Mouse (Mus musculus) 3T3-L1 (cell line): ENCODE data around the gene Ppfibp1.

Experiments used
- DNase-seq: peaks from one replicate; pipeline ENCODE4 v3.0.0-alpha.2; 2015; ENCODE audit warnings: low read depth, low spot score

Ppfibp1 gene

DNA sequence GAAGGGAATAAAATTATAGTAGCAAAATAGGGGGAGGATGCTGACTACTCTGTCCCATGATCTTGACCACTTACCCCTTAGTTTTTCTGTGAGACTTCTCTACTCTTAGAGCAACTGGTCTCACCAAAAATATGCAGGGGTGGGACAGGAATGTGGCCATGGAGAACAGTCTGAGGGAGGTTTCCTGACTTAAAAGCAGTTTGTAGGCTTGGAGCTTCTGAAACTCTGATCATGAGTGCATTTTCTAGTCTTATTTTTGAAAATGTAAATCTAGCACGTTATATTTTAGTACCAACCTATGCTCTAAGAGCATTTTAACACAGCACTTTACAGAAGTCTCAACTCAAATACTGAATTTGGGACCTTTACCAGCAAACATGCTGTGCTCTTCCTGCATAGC lies 70.4 kb downstream of the Ppfibp1 start:
- DNase-seq: no peak

DNA sequence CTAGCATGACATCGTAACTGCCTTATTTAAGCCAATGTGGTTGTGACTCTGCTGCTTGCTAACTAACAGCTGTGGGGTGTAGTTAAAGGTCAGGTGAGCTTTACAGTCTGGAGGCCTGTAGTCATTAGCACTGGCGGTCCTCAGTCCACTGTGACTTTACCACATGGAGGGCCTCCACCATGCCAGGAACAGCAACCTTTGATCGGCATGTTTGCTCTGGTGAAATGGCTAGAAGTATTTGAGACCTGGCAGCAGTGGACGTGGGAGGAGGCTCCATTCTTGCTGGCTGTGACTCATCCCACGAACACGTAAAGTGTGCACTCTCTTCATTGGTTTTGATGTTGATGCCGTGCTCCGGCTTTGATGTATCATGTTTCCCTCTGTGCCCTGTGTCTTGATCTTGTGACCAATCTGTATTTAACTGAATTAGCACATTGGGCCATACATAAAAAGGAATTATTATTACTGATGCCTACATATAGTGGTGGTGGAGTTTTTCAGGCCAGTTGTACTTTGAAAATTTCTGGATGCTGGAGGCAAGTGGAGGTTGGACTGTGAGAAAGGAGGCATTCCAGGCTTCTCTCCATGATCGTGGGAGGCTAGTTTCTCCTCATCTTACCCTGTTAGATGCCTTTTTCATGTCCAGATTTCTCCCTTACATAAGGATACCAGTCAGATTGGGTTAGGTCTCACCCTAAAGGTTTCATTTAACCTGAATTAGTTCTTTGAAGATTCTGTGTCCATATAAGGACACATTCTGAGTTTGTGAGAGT lies 71.8 kb downstream of the Ppfibp1 start:
- peak; percentile 96 for DNase-seq

DNA sequence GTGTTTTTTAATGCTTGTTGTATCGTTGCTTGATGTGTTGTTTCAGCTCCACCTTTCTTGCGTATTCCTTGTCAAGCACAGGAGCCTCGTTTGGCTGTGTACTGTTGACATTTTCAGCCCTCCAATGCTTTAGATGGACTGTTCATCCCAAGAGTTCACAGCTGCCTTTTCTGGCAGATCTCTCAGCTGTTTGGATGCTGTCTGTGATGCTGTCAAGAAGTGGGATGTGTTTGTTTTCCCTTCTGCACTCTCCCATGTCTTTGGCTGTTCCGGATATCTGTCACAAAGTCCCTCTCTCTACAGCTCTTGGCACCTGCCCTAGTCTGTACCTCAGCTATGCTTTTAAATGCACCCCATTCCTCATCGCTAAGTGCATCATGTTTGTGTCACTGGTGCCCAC lies 72.7 kb downstream of the Ppfibp1 start:
- no peak for DNase-seq

DNA sequence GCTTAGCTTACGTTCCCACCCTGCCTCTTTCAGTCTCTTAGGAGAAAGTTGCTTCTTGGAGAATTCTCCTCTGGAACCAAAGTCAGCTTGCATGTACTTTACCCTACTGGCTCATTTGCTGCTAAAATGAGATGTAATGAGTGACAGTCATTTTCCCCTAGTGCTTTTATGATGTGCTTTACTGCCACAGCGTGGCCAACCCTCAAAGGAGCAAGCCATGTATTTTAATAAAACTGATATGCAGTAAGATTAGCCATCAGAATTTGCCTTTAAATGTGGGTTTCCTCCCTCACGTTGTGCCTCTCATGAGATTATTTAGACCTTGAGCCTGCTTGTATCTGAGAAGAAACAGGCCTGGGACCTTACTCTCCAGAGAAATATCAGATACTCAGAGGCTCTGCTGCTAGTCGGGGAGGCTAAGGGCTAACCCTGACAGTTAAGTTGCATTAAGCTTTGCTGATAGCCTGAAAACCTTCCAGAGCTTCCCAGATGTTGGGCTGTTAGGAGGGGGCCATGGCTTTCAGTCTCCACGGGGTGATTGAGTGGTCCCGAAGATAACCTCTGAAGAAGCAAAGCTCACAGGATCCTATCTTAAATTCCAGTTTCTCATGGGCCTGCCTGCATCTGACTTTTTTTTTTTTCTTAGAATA lies 73.7 kb downstream of the Ppfibp1 start:
- DNase-seq: no peak

DNA sequence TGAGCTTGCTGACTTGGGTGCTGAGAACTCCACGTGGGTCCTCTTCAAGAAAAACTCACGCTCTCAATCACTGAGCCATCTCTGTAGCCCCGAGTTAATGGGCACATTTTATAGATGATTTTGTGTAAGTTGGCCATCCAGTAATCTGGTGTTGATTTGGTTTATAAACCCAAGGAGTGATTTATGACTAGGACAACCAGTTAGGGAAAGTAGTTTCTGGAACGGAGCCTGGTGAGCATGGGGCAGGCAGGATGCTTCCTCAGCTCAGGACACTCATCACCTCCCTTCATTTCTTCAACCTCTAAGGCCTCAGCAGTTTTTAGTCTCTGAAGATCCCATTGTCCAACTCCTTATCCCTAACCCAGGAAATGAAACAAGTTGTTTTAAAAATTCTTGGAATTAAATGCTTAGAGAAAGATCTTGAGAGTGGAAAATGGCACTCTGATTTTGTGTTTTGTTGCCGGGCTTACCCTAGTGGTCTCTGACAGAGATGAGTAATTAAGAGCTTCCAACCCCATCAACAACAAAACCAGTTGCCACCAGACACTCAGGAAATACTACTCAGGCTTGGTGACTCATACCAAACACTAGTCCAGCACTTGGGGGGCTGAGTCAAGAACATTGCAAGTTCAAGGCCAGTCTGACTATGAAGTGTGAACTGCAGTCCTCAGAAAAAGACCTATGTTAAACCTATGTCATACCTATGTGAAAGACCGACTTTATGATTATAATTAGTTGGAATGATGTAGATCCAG lies 75.3 kb downstream of the Ppfibp1 start:
- peak; percentile 74 for DNase-seq

DNA sequence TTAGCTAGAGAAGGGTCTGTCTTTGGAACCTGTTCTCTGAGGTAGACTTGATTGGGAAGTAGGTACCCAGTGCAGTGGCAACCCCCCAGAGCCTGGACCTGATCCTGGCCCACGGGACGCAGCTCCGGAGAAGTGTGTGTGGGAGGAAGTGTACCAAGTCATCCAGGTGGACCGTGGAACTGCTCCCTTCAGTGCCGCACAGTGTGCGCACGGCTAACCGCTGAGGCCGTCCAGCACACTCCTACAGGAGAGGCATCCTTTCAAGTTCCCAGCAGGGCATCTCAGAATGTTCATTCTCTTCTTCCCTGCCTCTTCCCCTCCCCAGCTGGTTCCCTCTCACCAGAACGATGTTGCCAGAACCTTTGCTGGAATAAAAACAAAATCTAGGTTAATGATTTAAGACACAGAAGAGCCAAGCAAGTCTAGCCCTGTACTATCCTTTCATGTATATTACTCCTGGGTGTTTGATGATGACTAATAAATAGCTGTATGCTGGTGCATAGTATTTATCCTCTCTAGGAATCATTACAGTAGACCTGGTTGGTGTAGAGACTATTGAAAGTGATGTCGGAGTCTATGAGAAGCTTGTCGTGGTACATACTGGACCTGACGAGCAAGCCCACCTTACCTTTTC lies 77.0 kb downstream of the Ppfibp1 start:
- no peak for DNase-seq

DNA sequence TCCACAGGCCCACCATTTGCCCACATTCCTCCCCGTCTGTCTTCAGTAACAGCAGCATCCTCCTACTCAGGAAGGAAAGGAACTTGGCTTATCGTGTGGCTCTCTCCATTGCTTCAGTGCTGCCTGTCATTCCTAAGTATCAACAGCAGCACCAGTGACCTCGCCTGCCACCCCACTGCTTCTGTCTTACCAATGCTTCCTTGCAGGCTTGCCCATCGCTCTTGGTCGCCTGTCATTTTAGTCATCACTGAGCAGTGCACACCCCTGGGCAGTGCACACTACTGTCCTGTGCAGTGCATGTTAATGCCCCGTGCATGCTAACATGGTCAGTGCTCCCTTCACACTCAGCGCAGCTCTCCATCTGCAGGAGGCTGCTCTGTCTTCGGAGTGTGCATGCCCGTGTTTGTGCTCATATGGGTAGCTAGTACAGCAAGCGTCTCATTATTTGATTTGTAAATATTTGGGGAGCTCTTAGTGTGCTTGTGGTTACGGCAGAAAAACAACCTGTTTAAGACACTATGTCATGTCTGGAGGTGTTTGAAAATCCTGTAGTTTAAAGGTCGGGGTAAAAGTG lies 78.2 kb downstream of the Ppfibp1 start:
- DNase-seq: no peak

DNA sequence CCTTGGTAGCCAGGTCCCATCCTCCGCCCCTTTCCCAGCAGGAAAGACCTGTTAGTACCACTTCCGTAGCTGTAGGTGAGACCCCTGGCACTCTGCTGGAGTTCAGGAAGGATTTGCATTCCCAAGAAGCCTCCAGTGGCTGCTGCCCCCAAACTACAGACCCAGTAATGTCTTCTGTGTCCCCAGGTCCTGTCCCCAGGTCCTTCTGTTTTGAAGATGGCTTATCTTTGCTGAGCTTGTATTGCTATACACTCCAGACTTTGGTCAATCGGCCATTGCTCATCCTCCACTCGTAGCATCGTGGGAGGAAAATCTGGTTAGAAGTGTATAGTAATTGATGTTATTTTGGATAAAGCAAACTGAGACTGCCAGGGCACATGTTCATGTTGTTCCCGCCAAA lies 79.5 kb downstream of the Ppfibp1 start:
- no peak for DNase-seq

DNA sequence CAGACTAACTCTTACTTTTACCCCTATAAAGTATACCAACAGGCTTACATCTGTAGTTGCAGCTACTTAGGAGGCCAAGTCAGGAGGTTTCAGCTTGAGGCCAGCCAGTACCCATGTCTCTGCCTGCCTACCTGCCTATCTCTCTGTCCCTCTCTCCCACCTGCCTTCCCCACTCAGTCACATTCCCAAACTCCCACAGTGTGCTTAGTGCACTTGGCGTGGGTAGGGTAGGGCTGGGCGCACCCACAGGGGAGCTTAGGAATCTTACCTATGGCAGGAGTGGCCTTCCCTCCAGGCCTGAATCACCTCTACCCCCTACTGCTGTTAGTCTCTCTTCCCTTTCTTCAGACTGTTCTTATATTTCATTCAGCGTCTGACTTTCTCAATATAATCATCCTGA lies 82.5 kb downstream of the Ppfibp1 start:
- DNase-seq: no peak

DNA sequence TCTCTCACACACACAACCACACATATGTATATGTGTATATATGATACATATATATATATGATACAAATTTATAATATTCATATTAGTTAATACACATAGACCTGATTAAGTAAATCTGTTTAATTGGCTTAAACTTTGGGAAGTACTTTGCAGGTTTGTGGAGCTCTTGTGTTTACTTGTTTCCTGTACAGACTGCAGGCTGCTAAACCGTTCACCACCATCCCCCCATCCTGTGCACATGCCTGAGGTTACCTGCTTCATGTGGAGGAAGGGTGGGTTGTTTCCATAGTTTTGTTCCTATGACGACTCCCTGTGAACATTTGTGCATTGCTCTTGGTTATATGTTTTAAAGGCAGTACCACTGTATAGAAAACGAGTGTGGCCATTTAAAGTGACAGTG lies 83.1 kb downstream of the Ppfibp1 start:
- no peak for DNase-seq

DNA sequence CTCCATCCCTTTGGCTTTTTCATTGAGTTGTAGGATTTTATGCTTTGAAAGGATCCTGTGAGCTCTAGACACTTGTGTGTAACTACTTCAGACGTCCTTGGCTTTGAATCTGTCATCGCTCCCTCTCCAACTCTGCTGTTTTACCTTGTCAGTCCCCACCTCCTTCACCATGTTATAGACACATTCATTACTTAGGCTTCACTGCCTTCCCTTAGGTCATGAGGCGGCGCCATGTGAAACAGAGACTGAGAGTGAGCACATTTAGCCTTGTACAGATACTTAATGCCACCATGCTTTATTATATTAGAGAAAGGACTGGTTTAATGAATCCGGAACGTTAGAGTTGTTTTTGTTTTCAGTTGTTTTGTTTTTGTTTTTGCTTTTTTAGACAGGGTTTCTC lies 83.7 kb downstream of the Ppfibp1 start:
- no peak for DNase-seq

DNA sequence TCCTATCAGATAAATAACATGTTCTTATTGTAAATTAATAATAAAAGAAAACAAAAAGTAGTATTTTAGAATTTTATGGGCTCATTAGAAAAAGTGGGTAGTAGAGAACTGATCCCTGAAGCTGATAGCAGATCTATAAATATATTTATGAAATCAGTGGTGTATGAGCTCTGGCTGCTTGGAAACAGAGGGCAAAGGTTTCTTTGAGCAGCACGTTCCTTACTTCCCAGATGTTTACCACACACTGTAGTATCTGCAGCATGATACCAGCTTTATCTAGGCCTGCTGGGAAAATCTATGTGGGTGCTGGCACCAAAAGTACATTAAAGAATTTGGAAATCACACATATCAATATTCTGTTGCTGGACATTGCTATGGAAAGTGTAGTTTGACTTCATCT lies 84.5 kb downstream of the Ppfibp1 start:
- DNase-seq: no peak

DNA sequence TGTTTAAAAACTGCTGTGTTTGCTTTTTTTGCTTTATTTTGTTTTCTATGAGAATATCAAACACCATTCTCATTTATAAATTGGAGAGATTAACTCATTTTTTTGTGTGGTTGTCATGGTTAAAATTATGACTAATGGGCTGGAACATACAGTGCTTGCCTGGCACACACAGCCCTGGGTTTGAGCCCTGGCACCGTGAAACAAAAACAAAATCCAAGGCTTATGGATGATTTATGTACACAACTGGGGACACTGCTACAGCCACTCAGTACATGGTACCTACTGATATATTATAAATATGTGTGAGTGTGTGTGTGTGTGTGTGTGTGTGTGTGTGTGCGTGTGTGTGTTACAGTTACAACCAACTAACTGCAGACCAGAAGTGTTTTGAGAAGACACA lies 85.1 kb downstream of the Ppfibp1 start:
- DNase-seq: peak; percentile 36

DNA sequence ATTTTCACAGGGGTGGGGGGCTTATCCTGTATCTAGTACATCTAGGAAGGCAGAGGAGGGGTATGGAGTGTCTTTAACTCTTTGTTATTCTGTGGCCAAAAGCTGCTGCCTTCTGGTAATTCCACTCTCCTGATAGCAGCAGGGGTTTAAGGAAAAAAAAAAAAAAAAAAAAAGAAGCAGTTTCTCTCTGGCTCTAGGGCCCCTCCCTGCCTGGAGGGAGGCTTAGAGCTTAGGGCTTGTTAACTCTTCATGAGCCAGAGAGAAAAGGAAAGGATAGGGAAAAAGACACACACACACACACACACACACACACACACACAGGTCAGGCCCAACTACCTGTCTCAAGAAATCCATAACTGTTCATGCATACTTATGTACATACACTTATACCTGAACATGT lies 85.5 kb downstream of the Ppfibp1 start:
- no peak for DNase-seq

DNA sequence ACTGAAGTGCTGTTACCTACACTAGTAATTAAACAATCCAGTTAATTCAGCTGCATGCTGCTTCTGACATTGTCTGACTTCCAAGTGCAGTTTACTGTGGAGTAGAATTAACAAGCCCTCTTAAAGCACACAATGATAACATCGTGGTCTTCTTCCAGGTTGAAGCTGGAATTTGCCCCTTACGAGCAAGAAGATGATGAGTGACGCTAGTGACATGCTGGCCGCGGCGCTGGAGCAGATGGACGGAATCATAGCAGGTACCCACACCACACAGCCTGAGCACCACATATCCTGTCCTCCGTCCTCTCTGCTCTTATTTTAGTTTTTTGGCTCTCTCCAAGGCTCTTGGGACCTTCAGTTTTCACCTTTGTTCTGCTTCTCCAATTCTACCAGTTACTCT lies 88.2 kb downstream of the Ppfibp1 start:
- DNase-seq: no peak

DNA sequence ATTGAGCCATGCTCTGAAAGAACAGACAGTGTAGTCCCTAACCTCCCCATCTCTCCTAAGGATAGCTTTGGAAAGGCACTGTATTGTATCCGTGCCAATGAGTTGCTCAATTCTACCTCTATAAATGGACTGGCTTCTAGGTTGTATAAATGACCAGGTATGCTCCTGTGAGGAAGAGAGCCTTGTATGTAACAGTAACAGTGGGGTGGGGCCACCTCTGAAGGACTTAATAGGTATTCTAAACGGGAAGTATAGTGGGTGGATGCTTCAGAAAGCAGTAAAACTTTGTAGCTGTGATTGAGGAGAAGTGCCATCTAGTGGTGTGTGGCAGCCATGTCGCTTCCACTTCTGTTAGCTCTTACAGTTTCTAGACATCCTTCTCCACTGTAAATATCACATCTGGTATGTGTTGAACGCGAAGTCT lies 90.4 kb downstream of the Ppfibp1 start:
- peak; percentile 81 for DNase-seq

DNA sequence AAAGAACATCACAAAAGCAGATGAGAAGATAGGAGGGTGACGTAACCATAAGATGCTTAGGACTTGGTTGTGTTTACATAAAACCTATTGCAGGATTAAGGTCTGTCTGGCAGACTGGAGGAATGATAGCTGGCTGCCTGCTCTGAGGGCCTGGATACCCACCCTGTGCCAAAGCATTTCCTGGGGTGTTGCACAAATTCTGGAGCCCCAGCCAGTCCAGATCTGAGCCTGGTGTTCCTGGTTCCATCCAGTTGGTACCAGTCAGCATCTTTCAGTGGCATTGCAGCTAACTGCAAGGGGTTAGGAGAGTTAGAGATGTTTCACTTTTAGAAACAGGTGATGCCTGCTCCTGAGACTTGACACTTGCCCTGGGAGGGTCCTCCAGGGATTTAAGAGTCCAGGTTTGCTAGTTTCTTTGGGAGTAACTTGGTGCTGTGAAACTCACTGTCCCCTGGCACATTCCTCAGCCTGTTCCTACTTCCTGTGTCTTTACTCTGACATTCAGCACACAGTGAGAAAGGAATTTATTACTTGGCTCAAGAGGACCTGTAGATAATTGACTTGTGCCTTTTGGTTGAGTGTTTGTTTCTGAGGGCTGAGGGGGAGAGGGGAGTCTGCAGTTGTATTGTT lies 90.9 kb downstream of the Ppfibp1 start:
- DNase-seq: no peak

DNA sequence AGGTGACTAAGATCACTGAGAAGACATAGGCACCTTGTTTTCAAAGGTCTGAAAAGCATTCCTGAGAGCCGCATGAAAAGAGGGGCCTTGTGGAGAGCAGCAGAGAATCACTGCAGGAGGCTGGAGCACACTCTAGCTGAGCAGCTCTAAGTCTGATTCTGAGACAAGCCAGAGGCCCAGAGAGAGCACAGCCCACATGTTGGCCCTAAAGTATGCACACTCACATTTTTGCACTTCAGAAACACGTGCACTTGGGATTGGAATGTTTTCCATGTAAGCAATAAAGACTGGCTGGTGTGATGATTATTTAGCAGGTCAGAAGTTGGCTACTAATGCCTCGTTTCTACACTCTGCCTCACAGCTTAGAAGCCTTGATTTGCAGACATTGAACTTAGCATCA lies 91.7 kb downstream of the Ppfibp1 start:
- no peak for DNase-seq

DNA sequence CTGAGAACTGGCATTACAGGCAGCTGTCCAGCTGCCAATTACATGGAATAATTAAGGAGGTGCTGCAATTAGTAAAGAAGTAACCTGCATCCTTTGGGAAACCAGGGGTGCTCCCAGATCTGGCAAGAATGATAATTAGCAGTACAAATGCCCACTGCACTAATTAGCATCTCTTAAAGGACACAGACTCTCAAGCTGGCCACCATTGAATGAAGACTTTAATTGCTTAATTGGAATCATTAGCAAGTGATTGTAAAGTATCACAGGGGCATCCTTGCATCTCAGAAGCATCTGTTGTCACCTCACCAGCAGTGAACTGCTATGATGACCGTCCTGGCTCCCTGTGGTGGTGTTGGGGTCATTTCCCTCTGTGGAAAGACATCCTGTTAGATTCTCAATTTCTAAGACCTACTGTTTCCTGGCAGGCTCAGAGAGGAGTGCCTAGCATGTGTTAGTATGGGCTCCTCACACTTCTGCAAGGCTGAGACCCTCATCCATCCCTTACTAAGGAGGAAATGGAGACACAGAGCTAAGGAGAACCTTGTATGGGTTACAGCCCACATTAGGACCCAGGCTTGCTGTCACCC lies 93.1 kb downstream of the Ppfibp1 start:
- DNase-seq: no peak

DNA sequence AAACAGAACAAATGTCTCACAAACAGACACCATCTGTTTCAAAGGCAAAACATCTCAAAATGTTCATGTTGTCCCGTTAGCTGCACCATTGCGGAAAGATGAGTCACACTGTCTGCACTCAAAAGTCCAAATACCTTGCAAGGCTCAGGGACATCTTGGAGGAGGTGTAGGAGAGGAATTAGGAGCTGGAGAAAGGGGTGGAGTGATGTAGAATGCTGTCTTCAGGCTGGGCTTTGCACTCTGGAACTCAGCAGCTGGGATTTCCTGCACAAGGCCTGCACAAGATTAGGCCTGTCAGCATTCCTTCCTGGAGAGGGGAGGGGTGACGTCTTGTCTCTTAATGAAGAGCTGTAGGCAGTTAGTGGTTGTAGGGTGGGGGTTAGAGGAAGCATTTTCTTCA lies 96.3 kb downstream of the Ppfibp1 start:
- peak; percentile 89 for DNase-seq

DNA sequence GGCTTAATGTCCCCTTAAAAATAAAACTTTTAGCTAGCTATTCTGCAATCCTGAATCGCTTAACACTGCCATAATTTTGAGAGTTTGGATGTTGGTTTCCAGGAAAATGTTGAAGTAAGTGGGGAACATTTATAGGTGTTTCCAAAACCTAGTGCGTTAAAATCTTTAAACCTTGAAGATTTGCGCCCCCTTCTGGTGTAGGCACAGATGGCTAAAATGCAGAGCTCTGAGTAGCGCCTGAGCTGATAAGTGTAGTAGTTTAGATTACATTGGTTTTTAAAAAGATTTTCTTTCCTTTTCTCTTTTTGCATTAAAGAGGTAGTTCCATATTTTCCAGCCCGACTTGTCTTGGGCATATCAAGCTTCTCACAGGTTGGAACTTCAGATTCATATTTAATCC lies 105.9 kb downstream of the Ppfibp1 start:
- DNase-seq: peak; percentile 86
